Mouse (Mus musculus) forebrain, embryonic 11.5 days (tissue): ENCODE data around the gene Tspan9. TPM values are rescaled to one million over a fixed set of nuclear protein-coding genes. Genes with fewer than 3 reads are reported as not detected.

Source experiments
- ATAC-seq: fragments of 200-750 bp; cut with Nextera tagmentation; replicated peaks from 2 replicates; pipeline ENCODE4 v1.8.0; 2017; ENCODE audit warnings: moderate TSS enrichment; ENCODE audit not compliant: low FRiP score
- DNase-seq: peaks from one replicate; pipeline ENCODE4 v3.0.0-alpha.2; 2017; ENCODE audit warnings: low spot score
- H3K27ac ChIP-seq: fragments of 300-500 bp; sonication (generic); 2 replicates; pipeline ENCODE4 v1.5.1; 2014; ENCODE audit warnings: low read depth, low read length
- H3K27me3 ChIP-seq: fragments of 300-500 bp; sonication (generic); 2 replicates; pipeline ENCODE4 v1.6.1; 2014; ENCODE audit warnings: mild to moderate bottlenecking, low read length, mixed read lengths; ENCODE audit not compliant: control insufficient read depth, insufficient read depth
- H3K36me3 ChIP-seq: fragments of 300-500 bp; sonication (generic); 2 replicates; pipeline ENCODE4 v1.6.1; 2014; ENCODE audit warnings: mild to moderate bottlenecking, low read length, moderate library complexity, mixed read lengths; ENCODE audit not compliant: control insufficient read depth, insufficient read depth
- H3K4me1 ChIP-seq: fragments of 300-500 bp; sonication (generic); replicated peaks from 2 replicates; pipeline ENCODE4 v1.6.1; 2014; ENCODE audit warnings: low read length, mixed read lengths; ENCODE audit not compliant: control insufficient read depth, insufficient read depth
- H3K4me2 ChIP-seq: fragments of 300-500 bp; sonication (generic); 2 replicates; pipeline ENCODE4 v1.6.1; 2014; ENCODE audit warnings: low read depth, mild to moderate bottlenecking, low read length, moderate library complexity, mixed read lengths; ENCODE audit not compliant: severe bottlenecking
- H3K4me3 ChIP-seq: fragments of 300-500 bp; sonication (generic); 2 replicates; pipeline ENCODE4 v1.5.1; 2014; ENCODE audit warnings: low read depth, low read length
- H3K9ac ChIP-seq: fragments of 300-500 bp; sonication (generic); 2 replicates; pipeline ENCODE4 v1.6.1; 2014; ENCODE audit warnings: low read length
- H3K9me3 ChIP-seq: fragments of 300-500 bp; sonication (generic); 2 replicates; pipeline ENCODE4 v1.6.1; 2016; ENCODE audit warnings: low read length, mixed read lengths; ENCODE audit not compliant: control insufficient read depth
- WGBS: fragments of 180-500 bp; shearing (Covaris S2); extraction: QIAGEN DNeasy Blood & Tissue Kit; methylation state at CpG from one replicate; pipeline ENCODE4 v1.1.7; 2014; 5-methylcytosine and 5-hydroxymethylcytosine counted together
- polyA plus RNA-seq: library from polyadenylated mRNA; unstranded; fragments of >200 nt; fragmentation: Nextera tagmentation; extraction: Ambion mirVana; gene quantifications from 2 replicates; pipeline ENCODE4 v1.2.1, GENCODE M21; 2014

Tspan9 gene
- polyA plus RNA-seq, 1 experiment from 2014 or later, result 39.6 TPM

DNA sequence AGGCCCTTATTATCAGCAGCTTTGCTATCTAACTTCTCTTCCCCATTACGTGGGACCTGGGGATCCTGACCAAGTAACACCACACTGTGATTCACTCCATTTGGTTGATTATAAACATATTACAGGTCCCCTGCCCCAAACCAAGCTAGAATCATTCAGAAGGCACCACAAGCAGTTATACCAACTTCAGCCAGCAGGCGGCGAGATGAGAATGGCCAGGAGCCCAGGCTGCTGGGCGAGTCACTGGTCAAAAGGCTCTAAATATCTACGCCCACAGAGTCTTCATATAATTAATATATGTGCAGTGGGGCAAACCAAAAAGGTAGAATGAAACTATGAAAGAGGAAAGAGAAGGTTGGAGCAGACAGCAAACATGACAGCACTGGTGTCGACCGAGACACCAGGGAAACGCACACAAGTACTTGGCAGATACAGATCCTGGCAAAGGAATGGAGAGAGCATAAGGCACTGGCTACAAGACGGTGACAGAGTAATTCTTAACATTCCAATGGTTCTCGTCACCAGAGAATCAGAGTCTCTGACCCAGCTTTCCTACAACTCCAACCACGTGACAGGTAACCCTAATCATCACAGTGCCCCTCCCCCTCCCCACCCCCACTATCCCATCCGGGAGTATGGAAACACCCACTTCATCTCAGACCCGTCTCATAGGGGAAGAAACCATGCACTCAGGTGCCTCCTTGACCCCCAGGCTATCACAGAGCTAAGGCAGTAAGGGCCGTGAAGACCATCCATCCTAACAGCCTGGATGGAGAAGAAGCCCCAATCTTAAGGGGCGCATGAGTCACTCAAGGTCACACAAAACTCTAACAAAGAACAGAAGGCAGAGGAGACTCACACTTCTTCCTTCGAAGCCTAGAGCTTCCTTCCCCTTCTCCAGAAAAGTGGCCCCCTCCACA, 110.9 kb downstream of the Tspan9 start:
- H3K27ac ChIP-seq, result no peak overlapping the region
- no peak overlapping the region for H3K4me2 ChIP-seq

DNA sequence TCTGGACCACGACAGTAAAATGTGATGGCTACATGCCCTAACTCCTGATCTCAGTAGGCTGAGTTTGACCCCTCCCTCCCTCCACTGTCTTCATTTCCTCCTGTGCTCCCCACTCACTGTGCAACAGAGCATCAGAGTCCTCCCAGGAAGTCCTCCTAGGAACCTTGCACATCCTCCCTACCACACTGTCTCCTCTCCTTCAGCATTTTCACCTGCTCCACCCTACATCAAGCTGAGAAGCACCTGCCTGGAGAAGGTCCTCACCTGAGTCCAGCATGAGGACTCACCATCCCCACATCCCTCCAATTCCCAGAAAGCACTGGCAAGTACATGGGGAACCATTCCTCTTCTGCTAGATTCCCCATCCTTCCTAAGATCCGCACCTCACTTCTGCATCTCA, 111.8 kb downstream of the Tspan9 start:
- H3K27me3 ChIP-seq, result peaks cover 17% of the 10 kb centered on the region
- DNase-seq (no peak), ATAC-seq (no peak)
- H3K9ac ChIP-seq, result no peak overlapping the region
- peaks cover 17% of the 10 kb centered on the region; the same call in 1 of the 2 replicates for H3K4me1 ChIP-seq
- H3K27ac ChIP-seq, result no peak overlapping the region
- H3K9me3 ChIP-seq, result no peaks in the 10 kb centered on the region
- 70% methylated on average over 2 of the region's 2 CpGs for WGBS
- H3K36me3 ChIP-seq, result no peaks in the 10 kb centered on the region
- H3K4me3 ChIP-seq, result no peak overlapping the region
- H3K4me2 ChIP-seq, result no peak overlapping the region

More for the DNA sequence above, 110.9 kb downstream of the Tspan9 start:
- peaks cover 17% of the 10 kb centered on the region; the same call in 1 of the 2 replicates for H3K4me1 ChIP-seq
- WGBS, result 37% methylated on average over 16 of the region's 16 CpGs
- ATAC-seq, result no peak
- H3K36me3 ChIP-seq, result no peaks in the 10 kb centered on the region
- no peak overlapping the region for H3K4me3 ChIP-seq
- DNase-seq, result peak; percentile 87
- H3K9me3 ChIP-seq, result no peaks in the 10 kb centered on the region
- no peak overlapping the region for H3K9ac ChIP-seq
- peaks cover 21% of the 10 kb centered on the region for H3K27me3 ChIP-seq

DNA sequence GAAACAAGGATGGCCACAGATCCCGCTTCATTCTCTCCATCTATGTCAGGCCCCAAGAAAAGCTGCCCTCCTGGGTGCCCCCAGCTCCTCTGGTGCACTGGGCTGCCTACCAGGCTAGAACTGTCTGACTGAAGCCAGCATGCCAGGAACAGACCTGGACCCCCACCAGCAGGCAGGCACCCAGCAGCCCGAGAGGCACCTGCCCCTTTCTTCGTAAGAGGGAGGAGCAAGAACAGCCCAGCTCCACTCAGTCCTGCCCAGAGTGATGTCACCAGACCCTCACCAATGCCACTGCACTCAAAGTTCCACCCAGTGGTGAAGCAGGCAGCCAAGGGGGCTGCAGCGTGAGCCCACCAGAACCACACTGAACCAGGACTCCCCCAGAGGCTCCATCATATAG, 112.3 kb downstream of the Tspan9 start:
- H3K4me2 ChIP-seq, result no peak overlapping the region

DNA sequence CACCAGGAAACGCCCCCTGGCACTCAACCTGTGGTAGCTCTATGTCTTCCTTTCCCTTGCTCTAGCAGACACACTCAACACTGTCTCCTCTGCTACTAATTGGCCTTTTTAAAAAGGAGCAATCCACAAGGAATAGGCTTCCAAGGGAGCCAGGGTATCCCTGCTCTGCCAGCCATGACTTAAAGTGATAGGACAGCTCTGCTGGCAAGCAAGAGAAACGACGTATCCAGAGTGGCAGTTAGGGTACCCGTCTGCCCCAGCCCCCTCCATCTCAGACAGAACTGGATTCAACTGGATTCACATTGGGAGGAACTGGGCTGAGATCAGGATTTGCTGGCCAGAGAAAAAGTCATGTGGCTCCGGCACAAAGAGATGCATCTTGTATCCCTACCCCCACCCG, 112.9 kb downstream of the Tspan9 start:
- Histone ChIP-seq H3K4me2 (no peak overlapping the region), H3K27ac (no peak overlapping the region), H3K36me3 (no peaks in the 10 kb centered on the region), H3K9me3 (no peaks in the 10 kb centered on the region), H3K4me1 (peaks cover 12% of the 10 kb centered on the region; the same call in 1 of the 2 replicates), H3K9ac (no peak overlapping the region), H3K27me3 (peaks cover 15% of the 10 kb centered on the region), H3K4me3 (no peak overlapping the region)
- no peak for ATAC-seq
- WGBS, result 54% methylated on average over 6 of the region's 6 CpGs
- no peak for DNase-seq

More for the DNA sequence above, 112.3 kb downstream of the Tspan9 start:
- ATAC-seq, result no peak
- Histone ChIP-seq H3K27me3 (peaks cover 15% of the 10 kb centered on the region), H3K9ac (no peak overlapping the region), H3K9me3 (no peaks in the 10 kb centered on the region), H3K4me1 (peaks cover 17% of the 10 kb centered on the region; the same call in 1 of the 2 replicates), H3K27ac (no peak overlapping the region), H3K36me3 (no peaks in the 10 kb centered on the region), H3K4me3 (no peak overlapping the region)
- 49% methylated on average over 4 of the region's 4 CpGs for WGBS
- no peak for DNase-seq

DNA sequence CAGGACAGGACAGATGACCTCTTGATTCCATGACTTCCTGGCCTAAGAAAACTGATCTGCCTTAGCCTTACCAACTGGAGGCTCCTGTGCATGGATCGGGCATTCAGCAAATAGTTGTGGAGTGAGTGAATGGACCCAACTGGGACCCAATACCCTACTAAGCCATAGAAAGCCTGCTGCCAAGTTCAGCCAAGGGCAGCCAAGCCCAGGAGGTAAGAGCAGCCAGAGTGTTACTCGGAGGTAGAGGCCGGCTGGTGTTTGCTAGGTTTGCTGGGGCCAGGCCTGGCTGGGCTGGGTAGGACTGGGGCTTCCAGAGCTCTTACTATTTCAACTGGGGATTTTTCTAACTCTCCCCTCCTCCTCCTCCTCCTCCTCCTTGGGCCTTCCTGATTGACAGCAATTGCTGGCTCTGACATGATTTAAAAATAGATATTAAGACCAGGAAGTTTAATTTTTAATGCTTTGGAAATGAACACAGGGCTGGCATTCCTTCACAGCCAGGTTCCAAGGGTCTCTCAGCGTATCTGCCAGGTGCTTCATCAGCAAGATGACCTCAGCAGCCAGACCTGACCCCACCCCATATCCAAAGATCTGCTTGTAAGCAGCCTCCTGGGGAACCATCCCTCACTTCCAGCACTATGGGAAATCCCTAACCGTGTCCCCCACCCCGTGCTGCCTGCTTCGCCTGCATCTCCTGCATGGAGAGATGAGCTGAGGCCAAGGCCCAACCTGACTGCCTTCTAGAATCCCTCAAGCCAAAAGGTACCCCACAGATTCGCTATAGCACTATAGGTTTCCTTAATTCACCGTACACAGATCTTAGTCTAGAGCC, 113.7 kb downstream of the Tspan9 start:
- 87% methylated on average over 9 of the region's 9 CpGs for WGBS
- H3K27ac ChIP-seq, result no peak overlapping the region
- peaks cover 15% of the 10 kb centered on the region for H3K27me3 ChIP-seq
- ATAC-seq (no peak), DNase-seq (no peak)
- H3K9me3 ChIP-seq, result no peaks in the 10 kb centered on the region
- H3K36me3 ChIP-seq, result no peaks in the 10 kb centered on the region
- no peak overlapping the region for H3K4me3 ChIP-seq
- H3K4me1 ChIP-seq, result peaks cover 9% of the 10 kb centered on the region; the same call in 1 of the 2 replicates
- H3K9ac ChIP-seq, result no peak overlapping the region
- no peak overlapping the region for H3K4me2 ChIP-seq

DNA sequence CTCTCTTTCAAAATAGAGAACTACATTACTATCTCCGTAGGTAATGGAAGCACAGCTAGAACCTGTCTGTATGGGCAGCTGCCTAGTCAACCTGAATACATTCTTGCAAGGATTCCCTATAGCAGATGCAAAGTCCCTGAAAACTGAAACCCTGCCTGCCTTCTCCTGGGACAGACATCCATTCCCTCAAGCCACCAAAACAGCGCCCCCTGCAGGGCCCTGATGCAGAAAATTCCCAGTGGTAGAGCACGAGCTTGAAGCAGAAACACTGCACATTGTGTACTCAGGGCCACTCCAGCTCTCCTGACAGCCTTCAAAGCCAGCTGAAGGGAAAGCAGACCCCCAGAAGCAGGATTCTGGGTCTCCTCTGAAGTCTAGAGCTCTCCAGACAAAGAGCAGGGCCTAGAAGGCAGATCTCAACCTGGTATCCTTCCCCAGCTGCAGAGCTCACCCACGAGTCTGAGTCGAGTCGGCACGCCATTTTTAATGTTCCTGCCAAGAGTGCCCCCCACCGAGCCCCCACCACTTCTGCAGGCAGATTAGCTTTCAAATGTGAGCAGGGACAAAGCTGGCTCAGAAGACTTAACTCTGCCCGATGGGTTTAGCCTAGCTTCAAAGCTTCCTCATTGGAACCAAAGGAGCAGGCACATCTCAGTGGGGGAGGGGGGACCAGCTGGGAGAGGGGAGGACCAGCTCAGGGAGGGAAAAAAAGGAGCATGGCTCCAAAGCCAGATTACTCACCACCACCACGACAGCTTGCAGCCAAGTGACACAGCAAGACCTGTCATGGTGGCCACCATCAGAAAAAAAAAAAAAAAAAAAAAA, 115.1 kb downstream of the Tspan9 start:
- DNase-seq (peak; percentile 78), ATAC-seq (no peak)
- Histone ChIP-seq H3K9ac (no peak overlapping the region), H3K27me3 (peaks cover 7% of the 10 kb centered on the region), H3K9me3 (no peaks in the 10 kb centered on the region), H3K4me2 (no peak overlapping the region), H3K4me3 (no peak overlapping the region), H3K27ac (no peak overlapping the region), H3K4me1 (peaks cover 3% of the 10 kb centered on the region; the same call in 1 of the 2 replicates), H3K36me3 (no peaks in the 10 kb centered on the region)
- WGBS, result 15% methylated on average over 10 of the region's 10 CpGs

DNA sequence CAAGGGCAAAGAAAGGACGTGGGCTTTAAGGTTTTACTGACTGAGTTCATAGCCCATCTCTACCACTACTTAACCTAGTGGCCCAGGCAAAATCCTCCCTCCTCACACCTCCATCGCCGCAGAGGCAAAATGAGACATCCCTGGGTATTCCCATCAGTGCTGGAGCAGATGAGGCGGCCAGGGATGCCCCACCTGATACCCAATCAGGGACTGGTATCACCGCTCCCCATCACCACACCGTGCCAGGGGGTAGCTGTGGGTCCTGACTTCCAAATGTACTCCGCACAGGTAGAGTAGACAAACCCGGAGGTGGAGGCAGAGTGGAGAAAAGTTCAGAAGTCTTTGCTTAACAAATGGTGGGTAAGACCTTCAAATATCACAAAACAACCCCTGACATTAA, 117.4 kb downstream of the Tspan9 start:
- Histone ChIP-seq H3K4me3 (no peak overlapping the region), H3K36me3 (no peaks in the 10 kb centered on the region), H3K4me1 (peaks cover 17% of the 10 kb centered on the region), H3K9me3 (no peaks in the 10 kb centered on the region), H3K27ac (no peak overlapping the region), H3K9ac (no peak overlapping the region), H3K4me2 (no peak overlapping the region), H3K27me3 (no peaks in the 10 kb centered on the region)
- WGBS, result 92% methylated on average over 8 of the region's 8 CpGs
- ATAC-seq (no peak), DNase-seq (no peak)

DNA sequence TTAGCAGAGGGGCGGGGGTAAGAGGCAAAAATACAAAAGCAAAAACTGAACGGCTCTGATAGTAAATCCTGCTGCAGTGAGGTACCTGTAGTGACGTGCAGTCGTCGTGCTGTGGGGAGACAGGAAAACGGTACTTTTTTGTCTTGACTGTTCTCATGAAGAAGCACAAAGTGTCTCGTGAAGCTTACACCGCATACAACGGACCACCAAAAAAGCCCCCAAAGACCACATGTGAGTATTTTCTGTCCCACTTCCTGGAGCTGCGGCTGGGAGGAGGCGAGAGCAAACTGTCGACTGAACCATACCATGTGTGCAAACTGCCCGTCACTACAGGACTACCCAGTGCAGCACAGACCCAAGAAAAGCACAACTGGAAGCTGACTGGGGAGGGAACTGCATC, 117.8 kb downstream of the Tspan9 start:
- H3K4me1 ChIP-seq, result peaks cover 21% of the 10 kb centered on the region
- H3K4me3 ChIP-seq, result no peak overlapping the region
- H3K27me3 ChIP-seq, result no peaks in the 10 kb centered on the region
- WGBS, result 89% methylated on average over 13 of the region's 13 CpGs
- no peak for DNase-seq
- no peaks in the 10 kb centered on the region for H3K9me3 ChIP-seq
- no peak overlapping the region for H3K9ac ChIP-seq
- H3K36me3 ChIP-seq, result no peaks in the 10 kb centered on the region
- H3K4me2 ChIP-seq, result no peak overlapping the region
- ATAC-seq, result no peak
- H3K27ac ChIP-seq, result no peak overlapping the region
